Mouse (Mus musculus) CD4-positive naive resting alpha-beta T cell, adult 76 days (primary cell): Measurements from ENCODE around the gene Drosha. TPM values are rescaled to one million over a fixed set of nuclear protein-coding genes. Genes with fewer than 3 reads are reported as not detected.

ENCODE experiments used
- total RNA-seq: library from RNA; stranded (reverse); gene quantifications from one replicate; pipeline ENCODE4 v1.2.4, GENCODE M21; 2023

Gene Drosha
- 28.0 TPM for total RNA-seq

GRCm38 (mm10) chr15:12824197-12824952 is at the start of gene Drosha, which contains the start of gene 6030458C11Rik:
Gene Drosha, plus strand, starts transcription at chr15:12824815.
Gene 6030458C11Rik, minus strand, starts transcription at chr15:12824649.

Other genes starting within 250 kb of the Drosha start
- gene Pdzd2, start 84.9 kb upstream of the Drosha start, total RNA-seq = 2.7 TPM
- gene 6030458C11Rik, start 166 bp upstream of the Drosha start, total RNA-seq = 8.5 TPM